Mouse (Mus musculus) cerebellum, postnatal 14 days (tissue): ENCODE results near the gene Zfp120.
"Not testable (repeated sequence)": the region's sequence is repeated elsewhere in the genome, so short reads cannot be mapped to it uniquely, and the experiment has no call there.

Source experiments
- DNase-seq, 2 experiments: peaks; one replicate each; pipeline ENCODE4 v3.0.0; 2021; ENCODE audit warnings: mixed read lengths in 2 of 2

Gene Zfp120

GRCm38 (mm10) chr2:150136435-150136897 is at the start of gene Zfp120:
Gene Zfp120 (minus strand): TSS chr2:150136708.
- peak; percentile 85 to 87 for DNase-seq

- DNase-seq = not testable (repeated sequence)
Measured at GRCm38 (mm10) chr2:150181570-150181999, 45.1 kb upstream of the Zfp120 start, which contains the start of gene Gm14139. Gene Gm14139 (plus strand): TSS chr2:150181755.

- DNase-seq = not testable (repeated sequence)
Measured at GRCm38 (mm10) chr2:150181046-150181445, 44.5 kb upstream of the Zfp120 start.

GRCm38 (mm10) chr2:150179579-150179978 is 43.1 kb upstream of the Zfp120 start, which contains the start of gene Gm10770:
Gene Gm10770 (minus strand): TSS chr2:150179679.
- not testable (repeated sequence) for DNase-seq

- no peak for DNase-seq
Measured at GRCm38 (mm10) chr2:150173833-150174232, 37.3 kb upstream of the Zfp120 start.

- no peak for DNase-seq
Measured at GRCm38 (mm10) chr2:150166703-150167102, 30.2 kb upstream of the Zfp120 start.

GRCm38 (mm10) chr2:150132773-150133172 is 3.7 kb downstream of the Zfp120 start:
- DNase-seq = no peak

GRCm38 (mm10) chr2:150132002-150132401 is 4.5 kb downstream of the Zfp120 start:
- not testable (repeated sequence) for DNase-seq

- DNase-seq = no peak
Measured at GRCm38 (mm10) chr2:150111247-150111912, 25.1 kb downstream of the Zfp120 start.

- DNase-seq = peak; percentile 54 to 64
Measured at GRCm38 (mm10) chr2:150099618-150100017, 36.9 kb downstream of the Zfp120 start.
